Mouse (Mus musculus): Measurements from ENCODE around the gene Yrdc. TPM values are rescaled to one million over a fixed set of nuclear protein-coding genes. Genes with fewer than 3 reads are reported as not detected.

Yrdc gene
- total RNA-seq, 1 experiment from 2014 or later: 48.6 TPM

DNA sequence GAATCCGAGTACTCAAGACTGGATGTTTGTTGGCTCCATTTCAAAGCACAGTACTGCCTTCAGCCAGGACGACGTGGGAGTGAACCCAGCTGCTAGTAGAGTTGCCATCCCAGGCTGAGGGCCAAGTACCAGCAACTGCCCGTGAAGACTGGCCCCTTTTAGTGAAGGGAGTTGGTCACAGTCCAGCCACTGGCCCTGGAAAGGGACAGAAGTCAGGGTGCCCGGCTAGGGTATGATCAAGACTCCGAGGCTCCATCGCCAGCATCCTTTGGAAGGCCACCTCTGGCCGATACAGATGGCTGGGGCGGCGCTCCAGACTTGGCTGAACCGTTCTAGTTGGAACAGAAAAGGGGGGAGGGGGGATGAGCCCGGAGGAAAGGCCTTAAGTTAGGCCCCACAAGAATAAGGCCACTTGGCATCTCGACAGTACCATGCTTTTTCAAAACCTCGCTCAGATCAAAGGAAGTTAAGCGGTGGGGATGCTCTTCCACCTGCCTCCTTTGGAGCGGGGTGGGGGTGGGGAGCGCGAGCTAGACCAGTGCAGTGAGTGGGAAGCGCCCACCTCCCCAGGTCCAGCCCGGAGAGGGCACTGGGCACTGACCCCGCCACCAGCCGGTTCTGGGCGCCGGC, 733 bp upstream of the Yrdc start:
- DNase-seq: peak; percentile 46

DNA sequence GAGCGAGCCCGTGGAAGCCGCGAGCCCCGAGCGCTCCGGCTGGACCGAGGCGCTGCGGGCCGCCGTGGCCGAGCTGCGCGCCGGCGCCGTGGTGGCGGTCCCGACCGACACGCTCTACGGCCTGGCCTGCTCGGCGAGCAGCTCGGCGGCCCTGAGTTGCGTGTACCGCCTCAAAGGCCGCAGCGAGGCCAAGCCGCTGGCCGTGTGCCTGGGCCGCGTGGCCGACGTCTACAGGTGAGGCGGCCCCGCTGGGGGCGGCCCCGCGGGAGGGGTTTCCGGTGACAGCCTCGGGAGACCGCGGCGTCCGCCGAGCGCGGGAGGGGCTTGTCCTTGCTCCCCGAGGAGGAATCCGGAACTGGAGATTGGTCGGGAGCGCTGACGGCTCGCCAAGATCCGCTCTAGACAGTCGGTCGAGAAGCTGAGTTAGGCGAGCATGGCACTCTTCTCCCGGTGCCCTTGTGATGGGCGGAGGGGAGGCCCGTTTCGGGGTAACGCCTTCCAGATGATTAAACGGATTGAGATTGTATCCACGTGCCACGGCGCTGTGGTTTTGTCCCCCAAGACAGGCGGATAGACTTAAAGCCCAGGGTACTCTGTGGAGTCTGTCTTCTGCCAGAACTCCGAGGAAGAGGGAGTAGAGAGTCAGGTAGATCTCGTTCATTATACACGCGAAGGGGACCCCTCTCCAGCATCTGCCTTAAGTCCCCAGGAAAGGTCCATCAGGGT, 617 bp downstream of the Yrdc start, which contains the start of gene 1110065P20Rik:
Gene 1110065P20Rik (minus strand): TSS at position 264 of the 726 bp plus-strand sequence.
- DNase-seq: peak; percentile 86

DNA sequence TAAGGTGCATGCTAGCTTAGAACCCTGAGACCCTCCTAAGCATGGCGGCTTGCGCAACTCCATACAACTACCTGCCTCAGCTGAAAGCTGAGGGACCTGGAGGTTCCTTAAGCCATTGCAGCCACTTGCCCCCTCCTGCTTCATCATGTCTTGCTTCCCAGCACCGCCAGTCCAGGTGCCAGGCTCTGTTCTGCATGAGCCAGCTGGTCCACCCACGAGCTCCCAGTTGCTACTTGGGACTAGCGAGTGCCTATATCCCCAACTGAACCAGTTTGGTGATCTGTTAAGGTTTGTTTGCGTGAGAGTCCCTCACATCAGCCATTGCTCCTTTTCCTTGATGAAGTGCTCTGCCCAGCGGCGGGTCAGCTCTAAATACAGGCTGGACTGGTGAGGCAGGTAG, 5.8 kb downstream of the Yrdc start:
- DNase-seq: no peak

DNA sequence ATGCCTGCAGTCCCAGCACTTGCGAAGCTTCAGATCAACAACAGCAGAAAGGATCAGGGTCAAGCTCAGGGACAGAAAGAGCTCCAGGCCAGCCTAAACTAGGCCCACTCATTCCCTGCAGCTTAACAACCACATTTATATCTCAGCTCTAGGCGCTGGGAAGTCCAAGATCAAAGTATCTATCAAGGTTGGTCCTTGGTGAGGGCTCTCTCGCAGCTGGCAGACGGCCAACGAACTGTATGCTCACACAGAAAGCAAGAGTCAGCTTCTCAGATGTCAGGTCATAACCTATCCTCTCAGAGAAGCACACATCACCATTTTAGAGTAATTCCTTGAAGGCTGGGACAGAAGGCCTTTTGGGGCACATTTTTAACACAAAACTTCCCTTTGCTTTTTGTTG, 7.9 kb downstream of the Yrdc start:
- DNase-seq: peak; percentile 84

DNA sequence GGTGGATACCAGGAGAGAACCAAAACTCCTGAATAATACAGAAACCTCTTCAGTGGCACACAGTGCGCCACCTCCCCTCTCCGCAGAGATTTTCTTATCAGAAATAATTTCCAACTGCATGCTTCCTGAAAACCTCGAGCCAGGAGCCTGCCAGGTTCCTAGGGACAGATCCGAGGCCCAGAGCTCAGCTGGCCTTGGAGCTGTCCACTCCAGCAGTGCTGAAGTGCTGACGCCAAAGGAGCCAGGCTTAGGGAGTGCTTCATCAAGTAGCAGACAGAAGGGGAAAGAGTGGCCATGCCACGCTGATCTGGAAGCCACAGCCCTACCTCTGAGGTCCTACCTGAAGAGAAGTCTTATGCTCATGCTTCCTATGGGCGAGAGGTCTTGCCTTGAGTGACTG, 10.0 kb downstream of the Yrdc start:
- DNase-seq: peak; percentile 85

DNA sequence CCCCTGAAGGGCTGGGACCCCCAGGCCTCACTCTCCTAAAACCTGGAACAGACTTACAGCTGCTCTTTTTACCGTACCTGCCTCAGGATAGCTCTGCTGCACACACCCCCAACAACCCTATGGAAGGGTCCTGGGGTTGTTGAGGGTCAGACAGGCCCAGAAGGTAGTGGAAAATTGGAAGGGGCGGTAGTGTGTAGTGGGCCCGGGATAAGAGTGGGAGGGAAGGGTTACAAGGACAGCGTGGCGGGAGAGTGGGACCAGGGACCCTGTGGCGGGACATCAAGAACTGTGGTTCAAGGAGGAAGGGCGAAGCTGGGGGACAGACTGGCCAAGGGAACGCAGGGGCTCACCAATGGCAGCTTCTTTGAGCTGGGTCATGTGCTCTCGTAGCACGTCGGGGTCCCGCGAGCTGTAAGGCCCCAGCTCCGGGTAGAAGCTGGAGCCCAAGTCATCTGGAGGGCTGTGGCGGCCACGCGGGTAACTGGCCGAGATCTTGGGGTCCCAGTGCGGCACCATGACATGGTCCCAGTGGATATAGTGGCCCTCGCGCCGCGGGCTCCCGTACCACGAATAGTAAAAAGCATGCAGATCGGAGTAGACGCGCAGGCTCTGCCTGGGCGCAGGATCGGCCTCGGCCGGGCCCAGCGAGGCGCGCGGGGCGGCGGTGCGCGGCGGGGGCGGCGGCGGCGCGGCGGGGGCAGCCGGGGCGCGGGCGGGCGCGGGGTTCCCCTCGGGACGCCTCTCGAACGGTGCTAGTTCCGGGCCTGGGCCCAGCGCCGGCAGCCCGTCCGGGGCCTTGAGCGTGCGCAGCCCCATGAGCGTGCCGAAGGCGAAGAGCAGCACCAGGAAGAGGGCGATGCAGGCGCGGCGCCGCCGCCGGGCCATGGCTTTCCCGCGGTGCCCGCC, 11.1 kb downstream of the Yrdc start, which contains the start of gene Maneal:
Gene Maneal (minus strand): TSS at position 889 of the 906 bp plus-strand sequence.
- DNase-seq: no peak

DNA sequence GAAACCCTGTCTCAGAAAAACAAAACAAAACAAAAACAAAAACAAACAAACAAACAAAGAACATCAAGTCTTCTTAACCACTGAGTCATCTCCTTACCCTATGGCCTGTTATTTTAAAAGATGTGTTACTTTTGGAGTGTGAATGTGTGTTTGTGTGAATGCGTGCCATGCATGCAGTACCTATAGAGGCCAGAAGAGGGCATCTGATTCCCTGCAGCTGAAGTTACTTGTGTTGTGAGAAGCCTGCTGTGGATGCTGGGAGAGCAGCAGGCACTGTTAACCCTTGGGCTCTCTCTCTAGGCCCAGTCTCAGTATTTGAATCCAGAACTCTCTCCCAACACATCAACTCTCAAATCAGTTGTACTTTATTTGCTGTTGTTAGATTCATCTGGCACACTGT, 22.2 kb downstream of the Yrdc start:
- DNase-seq: no peak

DNA sequence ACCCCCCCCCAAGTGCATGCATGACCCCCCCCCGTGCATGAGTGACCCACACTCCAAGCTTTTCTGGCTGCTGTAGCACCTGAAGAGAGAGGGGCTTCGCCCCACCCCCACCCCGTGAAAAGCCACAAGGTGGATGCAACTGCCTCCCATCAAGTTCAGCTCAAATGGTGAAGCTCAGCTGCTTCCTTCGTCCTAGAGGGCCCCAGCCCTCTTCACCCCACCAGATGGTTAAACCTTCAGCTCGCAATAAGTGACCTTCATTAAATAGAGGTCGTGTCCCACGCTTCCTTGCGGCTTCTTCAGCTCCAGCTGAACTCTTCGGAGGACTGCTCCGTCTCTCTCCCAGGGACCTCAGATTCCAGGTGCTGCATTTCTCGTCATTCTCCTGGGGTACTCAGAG, 30.1 kb downstream of the Yrdc start, which contains the start of gene Epha10:
Gene Epha10 (plus strand): TSS at position 301 of the 400 bp plus-strand sequence.
- DNase-seq: no peak

DNA sequence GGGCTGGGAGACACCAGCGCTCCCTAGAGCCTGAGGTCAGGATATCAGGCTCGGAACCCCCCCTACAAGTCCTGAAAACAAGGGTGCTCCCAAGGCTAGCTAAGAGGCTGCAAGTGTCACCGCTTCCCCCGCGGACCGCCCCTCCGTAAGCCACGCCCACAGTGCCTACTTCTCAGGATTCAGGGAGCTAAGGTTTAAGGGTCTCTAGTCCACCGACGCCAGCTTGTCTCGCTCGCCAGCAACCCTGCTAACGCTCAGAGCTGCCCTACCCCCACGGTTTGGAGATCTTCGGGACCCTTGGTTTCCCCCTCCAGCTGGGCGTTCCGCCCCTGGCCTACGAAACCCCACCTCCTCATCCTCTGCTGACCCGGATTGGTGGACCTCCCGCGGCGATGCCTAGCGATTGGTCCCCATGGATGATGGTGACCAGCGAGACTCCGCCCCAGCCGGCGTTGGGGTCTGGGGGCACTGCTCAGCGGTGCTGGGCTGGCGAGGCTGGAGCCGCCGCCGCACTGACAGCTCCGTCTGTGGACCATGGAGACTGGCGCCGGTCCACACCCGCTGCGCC, 30.9 kb downstream of the Yrdc start:
- DNase-seq: peak; percentile 41

DNA sequence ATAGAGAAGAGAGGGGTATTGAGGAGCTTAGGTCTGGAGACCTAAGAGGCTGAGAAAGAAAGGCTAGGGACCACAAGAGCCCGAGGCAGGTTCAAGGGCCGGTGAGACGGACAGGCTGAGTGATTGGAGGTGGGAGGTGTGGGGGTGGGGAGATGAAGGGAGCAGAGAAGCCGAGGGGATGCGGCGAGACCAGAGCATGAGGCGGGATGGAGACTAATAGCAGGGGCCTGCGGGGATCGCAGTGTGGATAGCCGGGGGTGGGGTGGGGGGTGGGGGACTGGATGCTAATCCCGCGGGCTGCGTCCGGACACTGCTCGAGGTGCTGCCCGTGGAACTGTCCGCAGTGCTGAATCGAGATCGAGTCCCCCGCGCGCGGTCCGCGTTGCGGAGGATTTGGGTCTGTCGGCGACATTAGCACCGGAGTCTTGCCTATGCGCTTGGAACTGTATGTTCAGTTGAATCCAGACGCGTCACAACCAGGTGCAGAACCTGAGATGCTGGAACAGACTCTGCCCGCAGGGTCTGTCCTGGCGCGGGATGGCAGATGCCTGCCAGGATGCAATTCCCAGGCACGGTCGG, 31.8 kb downstream of the Yrdc start:
- DNase-seq: peak; percentile 71

DNA sequence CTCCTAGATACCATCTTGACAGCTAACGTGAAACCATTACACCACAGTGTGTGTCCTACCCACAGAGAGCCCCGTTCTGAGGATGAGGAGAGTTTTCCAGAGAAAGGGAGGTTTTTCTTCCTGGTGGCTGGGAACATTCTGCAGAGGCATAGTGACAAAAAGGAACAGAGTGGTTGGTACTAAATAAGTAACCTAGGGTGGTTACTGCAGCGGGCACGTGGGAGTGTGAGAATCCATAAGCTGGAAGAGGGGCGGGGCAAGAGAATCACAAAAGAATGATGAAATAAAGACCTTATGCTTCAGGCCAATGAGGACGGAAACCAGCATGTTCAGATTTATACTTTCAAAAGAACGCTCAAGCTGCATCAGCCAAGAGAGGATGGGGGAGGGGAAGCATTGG, 38.2 kb downstream of the Yrdc start:
- DNase-seq: no peak

DNA sequence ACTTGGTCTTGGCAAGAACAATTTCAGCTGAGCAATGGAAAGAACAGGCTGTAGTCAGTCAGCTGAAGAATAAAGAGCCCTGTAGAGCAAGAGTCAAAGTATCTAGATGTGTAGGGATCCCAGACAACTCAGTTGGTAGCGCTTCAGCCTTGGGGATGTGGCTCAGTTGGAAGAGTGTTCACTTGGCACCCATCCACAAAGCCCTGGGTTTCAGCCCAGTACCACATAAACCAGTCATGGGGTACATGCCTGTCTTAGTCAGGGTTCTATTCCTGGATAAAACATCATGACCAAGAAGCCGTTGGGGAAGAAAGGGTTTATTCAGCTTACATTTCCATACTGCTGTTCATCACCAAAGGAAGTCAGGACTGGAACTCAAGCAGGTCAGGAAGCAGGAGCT, 39.5 kb downstream of the Yrdc start:
- no peak for DNase-seq

DNA sequence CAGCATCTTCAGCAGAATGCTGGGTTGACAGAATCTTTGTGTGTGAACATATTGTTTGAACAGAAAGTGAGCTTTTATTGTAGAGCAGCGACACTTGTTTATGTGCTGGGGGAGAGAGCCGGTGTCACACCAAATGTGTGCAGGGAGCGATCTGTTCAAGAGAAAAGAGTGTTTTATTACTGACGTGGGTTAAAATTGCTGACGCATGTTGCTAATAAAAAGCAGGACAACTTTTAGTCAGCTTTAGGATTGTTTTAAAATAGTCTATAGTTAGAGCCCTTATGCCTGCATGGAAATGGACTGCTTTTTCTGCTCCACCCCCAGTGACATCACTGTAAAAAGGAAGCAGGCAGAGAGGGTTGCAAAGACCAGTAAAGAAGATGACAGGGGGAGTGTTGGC, 40.4 kb downstream of the Yrdc start:
- DNase-seq: no peak

DNA sequence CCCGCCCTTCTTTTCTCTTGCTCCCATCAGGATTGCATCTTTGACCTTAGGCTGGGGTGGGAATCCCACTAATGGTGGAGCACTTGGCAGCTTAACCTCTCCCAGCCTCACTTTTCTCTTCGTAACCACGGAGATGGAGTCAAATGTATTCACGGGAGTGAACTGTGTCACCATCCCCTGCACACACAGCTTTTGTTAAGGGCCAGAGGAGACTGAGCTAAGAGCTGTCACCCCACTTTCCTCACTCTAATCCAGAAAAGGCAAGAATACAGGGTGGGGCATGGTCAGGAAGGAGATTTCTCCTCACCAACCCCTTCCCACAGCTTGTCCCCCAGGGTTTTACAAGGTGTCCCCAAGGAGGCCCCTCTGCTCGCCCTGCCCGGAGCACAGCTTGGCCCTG, 43.3 kb downstream of the Yrdc start:
- DNase-seq: no peak

DNA sequence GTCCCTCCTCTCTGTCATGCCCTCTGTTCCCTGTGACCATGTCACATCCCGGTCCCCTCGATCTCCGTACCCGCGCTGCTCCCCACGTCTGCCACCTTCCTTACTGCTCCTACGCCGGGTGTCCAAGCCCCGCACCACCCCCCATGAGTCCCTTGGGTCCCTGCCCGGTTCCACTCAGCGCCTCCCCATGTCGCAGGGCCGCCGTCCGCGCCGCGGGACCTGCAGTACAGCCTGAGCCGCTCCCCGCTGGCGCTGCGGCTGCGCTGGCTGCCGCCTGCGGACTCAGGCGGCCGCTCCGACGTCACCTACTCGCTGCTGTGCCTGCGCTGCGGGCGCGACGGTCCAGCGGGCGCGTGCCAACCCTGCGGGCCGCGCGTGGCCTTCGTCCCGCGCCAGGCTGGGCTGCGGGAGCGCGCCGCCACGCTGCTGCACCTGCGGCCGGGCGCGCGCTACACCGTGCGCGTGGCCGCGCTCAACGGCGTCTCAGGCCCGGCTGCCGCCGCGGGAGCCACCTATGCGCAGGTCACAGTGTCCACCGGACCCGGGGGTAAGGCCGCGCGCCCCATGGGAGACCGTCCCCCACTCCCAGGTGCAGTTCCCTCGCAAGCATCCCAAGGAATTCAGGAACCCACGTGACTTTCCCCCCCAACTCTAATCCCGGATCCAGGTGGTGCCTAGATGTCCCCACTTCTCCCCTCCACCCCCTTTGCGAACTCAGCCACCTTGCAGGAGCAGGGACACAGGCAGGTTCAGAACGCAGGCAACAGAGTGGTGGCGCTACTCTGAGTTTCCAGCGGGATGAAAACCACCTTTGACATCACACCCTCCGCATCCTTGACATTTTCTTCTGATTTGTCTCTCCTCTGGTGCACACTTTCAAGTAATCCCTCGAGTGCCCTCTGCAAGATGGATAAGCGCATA, 44.3 kb downstream of the Yrdc start:
- DNase-seq: peak; percentile 20

DNA sequence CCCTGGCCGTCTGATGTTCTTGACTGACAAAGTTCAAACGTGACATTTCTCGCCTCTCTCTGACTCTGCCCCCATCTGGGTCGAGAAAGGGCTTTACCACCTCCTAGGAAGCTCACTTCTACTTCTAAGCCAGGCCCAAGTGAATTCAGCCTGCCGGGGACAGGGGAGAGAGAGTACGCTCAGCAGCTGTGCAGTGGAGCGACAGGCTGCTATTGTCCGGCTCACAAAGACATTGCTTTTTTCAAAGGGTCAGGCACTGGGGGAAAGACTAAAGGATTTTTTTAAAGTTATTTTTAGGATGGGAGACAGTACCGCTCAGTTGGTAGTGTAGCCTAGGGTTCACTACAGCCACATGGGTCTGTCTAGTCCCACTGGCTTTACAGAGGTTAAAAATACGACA, 47.9 kb downstream of the Yrdc start:
- DNase-seq: no peak

DNA sequence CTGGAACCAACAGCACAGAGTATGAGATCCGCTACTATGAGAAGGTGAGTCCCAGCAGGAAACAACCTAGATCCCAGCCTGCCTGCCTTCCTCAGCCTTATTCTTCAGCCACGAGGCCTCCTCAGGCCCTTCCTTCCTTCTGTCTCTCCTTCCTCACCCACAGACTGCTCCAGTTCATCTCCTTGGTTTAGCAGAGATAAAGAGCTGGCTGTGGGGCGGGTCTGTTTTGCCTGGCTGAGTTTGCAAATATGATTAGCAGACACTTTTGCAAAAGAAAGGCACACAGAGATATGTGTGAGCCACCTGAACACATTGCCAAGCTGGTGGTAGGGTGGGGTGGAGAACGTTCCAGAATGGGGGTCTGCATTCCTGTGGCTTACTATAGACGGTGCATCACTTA, 49.4 kb downstream of the Yrdc start:
- no peak for DNase-seq
